Mouse (Mus musculus): ENCODE results near the gene Ces2h.

- TF ChIP-seq CTCF (IDR thresholded peaks at IDR 0.05; ENCODE audit: low read depth) (no peak), EP300 (IDR thresholded peaks at IDR 0.05; ENCODE audit: low read depth) (no peak)
These were observed 47.8 kb downstream of the Ces2h start, which contains the start of gene Ces3a for GRCm38 (mm10) chr8:105048371-105048854.

Measured in liver, postnatal 0 days (tissue).